Mouse (Mus musculus) spleen, adult 10 weeks (tissue): ENCODE measurements around the gene Pet100. TPM values are rescaled to one million over a fixed set of nuclear protein-coding genes. Genes with fewer than 3 reads are reported as not detected.

ENCODE experiments used
- polyA plus RNA-seq: library from polyadenylated mRNA; stranded (reverse); fragments of 350-450 nt; fragmentation: Illumina TruSeq; extraction: RNeasy Lipid Tissue Mini Kit (QIAGEN cat#74804); gene quantifications from one replicate; pipeline ENCODE4 v1.2.3, GENCODE M21; 2015; ENCODE audit warnings: low replicate concordance; ENCODE audit not compliant: insufficient read depth

Gene Pet100
- 89.0 TPM for polyA plus RNA-seq

DNA sequence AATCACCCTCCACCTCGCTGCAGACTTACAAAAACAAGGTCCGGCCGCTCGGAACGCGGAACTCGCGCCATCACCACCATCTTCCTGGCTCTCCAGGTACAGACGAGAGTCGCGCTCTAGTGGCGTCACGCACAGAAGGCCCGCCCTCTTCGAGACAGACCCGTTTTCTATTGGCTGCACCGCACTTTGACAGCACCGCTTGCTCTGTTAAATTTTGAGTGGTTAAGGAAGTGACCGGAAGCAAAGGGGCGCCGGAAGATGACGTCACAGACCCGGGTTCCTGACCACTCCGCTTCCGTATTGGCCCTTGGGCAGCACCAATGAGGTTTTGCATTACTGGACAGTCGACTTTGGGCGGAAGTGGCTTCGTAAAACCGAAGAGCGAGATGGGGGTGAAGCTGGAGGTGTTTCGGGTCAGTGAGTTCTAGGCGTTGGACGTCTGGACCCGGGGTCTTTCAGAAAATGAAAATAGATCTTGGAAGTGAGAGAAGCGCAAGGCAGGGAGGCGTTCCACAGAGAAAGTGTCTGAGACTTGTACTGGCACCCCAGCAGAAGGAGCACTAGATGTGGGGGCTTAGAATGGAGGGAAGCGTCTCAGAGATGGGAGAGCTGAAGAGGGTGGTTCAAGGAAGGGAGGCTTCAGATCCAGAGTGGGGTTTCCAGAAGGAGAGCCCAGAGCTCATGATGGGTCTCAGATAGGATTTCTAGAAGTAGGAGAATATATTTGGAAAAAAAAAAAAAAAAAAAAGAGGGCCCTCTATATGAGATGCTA is at the start of gene Pet100, which contains the start of gene Xab2:
Pet100 (plus strand) TSS at position 350 of the 772 bp plus-strand sequence.
Xab2 (minus strand) TSS at position 118 of the 772 bp plus-strand sequence.

GRCm38 (mm10) chr8:3586993-3587390 is 34.4 kb upstream of the Pet100 start, which contains the start of gene Camsap3:
TSS of gene Camsap3 (plus strand) at chr8:3587293.

DNA sequence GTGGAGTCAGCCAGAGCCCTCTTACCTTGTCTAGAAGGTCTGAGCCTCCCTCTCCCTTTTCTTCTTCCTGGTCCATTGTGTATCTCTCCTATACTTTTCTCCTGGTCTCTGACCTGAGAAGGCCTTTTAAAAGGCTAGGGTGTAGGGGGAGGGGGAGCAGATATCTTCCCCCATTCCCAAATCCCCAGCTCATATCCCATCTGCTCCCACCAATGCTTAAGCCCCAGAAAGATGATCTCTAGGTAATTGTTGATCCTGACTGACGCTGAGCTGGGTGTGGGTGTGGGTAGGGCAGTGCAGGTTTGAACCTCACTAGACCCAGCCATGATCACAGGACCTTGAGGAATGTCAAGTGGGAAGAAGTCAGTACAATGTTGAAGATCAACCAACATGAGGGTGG is 4.1 kb downstream of the Pet100 start, which contains the start of gene Pcp2:
Pcp2 (minus strand) TSS at position 101 of the 400 bp plus-strand sequence.

GRCm38 (mm10) chr8:3630647-3631477 is 9.5 kb downstream of the Pet100 start, which contains the start of gene Stxbp2:
TSS of gene Stxbp2 (plus strand) at chr8:3630955.

DNA sequence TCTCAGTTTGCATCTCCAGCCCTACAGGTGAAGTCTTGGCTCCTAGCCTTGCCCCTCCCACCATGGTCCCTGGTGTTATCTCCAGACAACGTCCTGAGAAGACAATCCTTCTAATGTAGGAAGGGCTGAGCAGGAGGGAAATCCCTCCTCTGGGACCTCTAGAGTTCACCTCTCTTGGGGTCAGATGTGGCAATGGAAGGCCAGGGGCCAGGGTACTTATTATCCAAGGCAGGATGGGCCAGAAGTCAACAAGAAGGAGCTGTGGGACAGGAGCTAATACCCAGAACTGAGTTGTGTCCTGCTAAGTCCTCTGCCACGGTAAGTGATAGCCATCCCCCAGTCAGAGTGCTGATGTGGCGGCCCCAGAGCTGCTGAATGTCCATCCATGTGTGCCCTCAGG is 34.2 kb downstream of the Pet100 start, which contains the start of gene Retn:
Retn (plus strand) TSS at position 245 of the 400 bp plus-strand sequence.

DNA sequence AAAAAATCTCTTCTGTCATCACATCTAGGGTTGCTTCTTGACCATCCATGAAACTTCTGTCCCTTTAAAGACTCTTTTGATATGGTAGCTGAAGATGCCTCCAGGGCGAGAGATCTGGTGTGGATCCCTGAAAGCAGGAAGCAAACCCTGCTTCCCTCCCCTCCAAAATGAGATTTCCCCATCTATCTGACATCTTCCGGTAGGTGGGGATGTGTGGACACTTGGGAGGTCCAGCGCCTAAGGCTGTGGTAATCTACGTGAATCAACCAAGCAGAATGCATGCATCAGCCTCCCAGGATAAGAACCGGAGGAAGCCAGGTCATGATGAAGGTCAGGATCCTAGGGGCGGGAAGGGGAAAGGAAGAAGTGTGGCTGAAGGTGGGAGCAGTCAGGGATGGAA is 44.2 kb downstream of the Pet100 start, which contains the start of gene Mcemp1:
Mcemp1 (plus strand) TSS at position 248 of the 400 bp plus-strand sequence.

GRCm38 (mm10) chr8:3671980-3672491 is 50.7 kb downstream of the Pet100 start, which contains the start of gene Fcor:
TSS of gene Fcor (minus strand) at chr8:3672362.

Other genes starting within 250 kb of the Pet100 start
- 73.9 TPM for gene Arhgef18, start 228.5 kb upstream of the Pet100 start, polyA plus RNA-seq
- gene Pex11g, start 153.9 kb upstream of the Pet100 start, polyA plus RNA-seq: 2.1 TPM
- not detected for gene Tex45, start 150.7 kb upstream of the Pet100 start, polyA plus RNA-seq
- 7.4 TPM for gene Zfp358, start 128.4 kb upstream of the Pet100 start, polyA plus RNA-seq
- 78.9 TPM for gene Mcoln1, start 121.1 kb upstream of the Pet100 start, polyA plus RNA-seq
- 33.6 TPM for gene Pnpla6, start 106.2 kb upstream of the Pet100 start, polyA plus RNA-seq
- gene C330021F23Rik, start 53.6 kb upstream of the Pet100 start, polyA plus RNA-seq: not detected
- gene Camsap3, start 34.3 kb upstream of the Pet100 start, polyA plus RNA-seq: 1.0 TPM
- gene Xab2, start 232 bp upstream of the Pet100 start, polyA plus RNA-seq: 22.1 TPM
- not detected for gene Pcp2, start 4.0 kb downstream of the Pet100 start, polyA plus RNA-seq
- 124 TPM for gene Stxbp2, start 9.4 kb downstream of the Pet100 start, polyA plus RNA-seq
- gene Retn, start 34.2 kb downstream of the Pet100 start, polyA plus RNA-seq: 1.4 TPM
- 28.2 TPM for gene Mcemp1, start 44.2 kb downstream of the Pet100 start, polyA plus RNA-seq
- gene Fcor, start 50.8 kb downstream of the Pet100 start, polyA plus RNA-seq: 4.0 TPM
- gene Trappc5, start 54.8 kb downstream of the Pet100 start, polyA plus RNA-seq: 29.4 TPM
- 361 TPM for gene Fcer2a, start 72.6 kb downstream of the Pet100 start, polyA plus RNA-seq
- gene Clec4g, start 99.1 kb downstream of the Pet100 start, polyA plus RNA-seq: 12.7 TPM
- 47.2 TPM for gene Cd209a, start 127.4 kb downstream of the Pet100 start, polyA plus RNA-seq
- 2.4 TPM for gene Cd209e, start 232.8 kb downstream of the Pet100 start, polyA plus RNA-seq